In the genomic region with DNA sequence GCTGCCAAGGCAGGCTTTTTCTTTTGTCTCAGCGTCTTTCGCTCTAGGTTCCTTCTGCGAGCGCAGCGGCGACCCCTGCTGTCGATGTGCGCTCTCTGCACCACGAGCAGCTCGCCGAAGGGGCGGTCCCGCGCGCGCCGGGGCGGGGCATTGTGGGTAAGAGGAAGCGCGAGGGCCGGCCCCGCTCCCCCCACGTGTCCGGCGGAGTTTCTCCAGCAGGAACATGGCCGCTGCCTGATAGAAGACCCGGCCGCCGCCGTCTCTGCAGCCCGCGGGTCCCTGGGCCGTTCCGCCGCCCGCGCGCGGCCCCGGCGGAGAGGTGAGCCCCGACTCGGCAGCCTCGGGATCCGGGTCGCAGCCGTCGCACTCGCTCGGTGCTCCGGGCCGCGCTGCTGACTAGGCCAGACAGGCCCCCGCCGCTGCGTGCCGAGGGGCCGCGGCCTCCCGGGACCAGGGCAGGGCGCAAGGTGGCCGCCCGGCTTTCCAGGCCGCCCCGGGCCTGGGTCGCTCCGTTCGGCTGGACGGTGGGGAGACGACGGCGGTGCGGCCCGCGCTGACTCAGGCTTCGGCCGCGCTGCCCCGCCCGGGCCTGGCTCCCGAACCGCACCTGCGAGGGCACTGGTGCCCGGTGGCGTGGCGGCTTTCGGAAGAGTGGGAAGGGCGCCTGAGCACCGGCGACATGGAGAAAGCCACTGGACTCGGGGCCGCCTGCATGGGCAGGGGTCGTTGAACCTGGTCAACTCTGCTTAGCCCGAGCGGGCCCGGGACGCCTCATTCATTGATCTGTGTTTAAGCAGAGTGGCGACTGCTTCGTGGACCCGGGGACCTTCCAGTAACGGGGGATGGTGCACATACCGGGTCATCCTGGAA, we compare ENCODE assay signal across 8 mouse cellular contexts. TPM values are rescaled to one million over a fixed set of nuclear protein-coding genes. Genes with fewer than 3 reads are reported as not detected.
A peak's percentile ranks its signal among the peaks of the same experiment; 100 is the strongest.
DNase-seq lines count a peak whose midpoint lies in the region; ATAC-seq lines count a peak whose summit lies in the region.

A gene (plus strand): TSS at position 153 of the 870 bp plus-strand sequence.

- H3K4me2 ChIP-seq in hindbrain, embryonic 13.5 days, result peak within 1 kb of the TSS; percentile 69

- H3K9me3 ChIP-seq in hindbrain, embryonic 13.5 days, result no peaks in the 10 kb centered on the region

- H3K27me3 ChIP-seq in hindbrain, embryonic 13.5 days, result no peaks in the 10 kb centered on the region

- H3K36me3 ChIP-seq in hindbrain, embryonic 13.5 days, result no peaks in the 10 kb centered on the region

- H3K9ac ChIP-seq in hindbrain, embryonic 13.5 days, result peak within 1 kb of the TSS; percentile 96

- H3K4me1 ChIP-seq in hindbrain, embryonic 13.5 days (replicated peaks), result peaks cover 23% of the 10 kb centered on the region

- peak within 1 kb of the TSS; percentile 90 for H3K27ac ChIP-seq in hindbrain, embryonic 13.5 days

- under 1% methylated on average over 93 of the region's 102 CpGs for WGBS in hindbrain, embryonic 13.5 days

- peak; percentile 95 for ATAC-seq in hindbrain, embryonic 13.5 days (ENCODE audit: low FRiP score)

- DNase-seq in NIH3T3 (ENCODE audit: low read depth), result peak; percentile 99
- peak; percentile 100 for DNase-seq in cerebellum, postnatal 10 days
- peak; percentile 99 to 100 for DNase-seq in frontal cortex, postnatal 14 days (ENCODE audit: low spot score in 2 of 2)
- DNase-seq in layer of hippocampus, postnatal 25 days (ENCODE audit: extremely low spot score in 1 of 2, low spot score in 1 of 2), result peak; percentile 99
- peak; percentile 99 for DNase-seq in lung, postnatal 25 days (ENCODE audit: low spot score)
- peak; percentile 97 for DNase-seq in retina, embryonic 14.5 days (ENCODE audit: low spot score)
- DNase-seq in thymus, postnatal 4 days, result peak; percentile 100

- H3K4me3 ChIP-seq in hindbrain, embryonic 13.5 days, result peak within 1 kb of the TSS; percentile 98

RNA-seq across cellular contexts. Expression of the gene that starts here (rescaled TPM):
- polyA plus RNA-seq in hindbrain, embryonic 13.5 days (2015; fragmentation: Nextera tagmentation; extraction: Ambion mirVana), result 23.1 and 24.2 TPM in 2 replicates
- total RNA-seq in layer of hippocampus, postnatal 25 days (2021), result 10 to 100 TPM; 24.7 to 28.2 TPM

Comparison
In these comparisons a context has a peak if more than half of its experiments do, and no peak if none do; other contexts are left out.
1. Peak in every context shown above with its lines: DNase-seq, ATAC-seq, H3K4me3 ChIP-seq and H3K27ac ChIP-seq.